Mouse (Mus musculus) CD4-positive naive resting alpha-beta T cell, adult 76 days (primary cell): ENCODE data around the gene Cd2. TPM values are rescaled to one million over a fixed set of nuclear protein-coding genes. Genes with fewer than 3 reads are reported as not detected.

Experiments
- total RNA-seq: library from RNA; stranded (reverse); gene quantifications from one replicate; pipeline ENCODE4 v1.2.4, GENCODE M21; 2023

The Cd2 gene
- total RNA-seq = 709 TPM

GRCm38 (mm10) chr3:101287911-101288311 is at the start of gene Cd2:
Gene Cd2, minus strand, starts transcription at chr3:101287939.

Other genes starting within 250 kb of the Cd2 start
- gene Ptgfrn, start 177.7 kb downstream of the Cd2 start, total RNA-seq = 8.6 TPM
- gene Igsf3, start 89.1 kb upstream of the Cd2 start, total RNA-seq = 3.0 TPM